Mouse (Mus musculus) limb, embryonic 11.5 days (tissue): ENCODE measurements around the gene Dlg3. TPM values are rescaled to one million over a fixed set of nuclear protein-coding genes. Genes with fewer than 3 reads are reported as not detected.

Experiments
- ATAC-seq: fragments of 200-750 bp; cut with Nextera tagmentation; 2 replicates; pipeline ENCODE4 v1.8.0; 2017; ENCODE audit warnings: low read depth; ENCODE audit not compliant: insufficient number of reproducible peaks, low FRiP score, low TSS enrichment
- DNase-seq: peaks from one replicate; pipeline ENCODE4 v3.0.0-alpha.2; 2015; ENCODE audit warnings: low spot score
- H3K27ac ChIP-seq: fragments of 300-500 bp; sonication (generic); replicated peaks from 2 replicates; pipeline ENCODE4 v1.5.1; 2014; ENCODE audit warnings: low read depth, mild to moderate bottlenecking, low read length
- H3K27me3 ChIP-seq: fragments of 300-500 bp; sonication (generic); 2 replicates; pipeline ENCODE4 v1.6.1; 2014; ENCODE audit warnings: mild to moderate bottlenecking, low read length, mixed read lengths; ENCODE audit not compliant: control insufficient read depth, insufficient read depth
- H3K36me3 ChIP-seq: fragments of 300-500 bp; sonication (generic); 2 replicates; pipeline ENCODE4 v1.6.1; 2014; ENCODE audit warnings: mild to moderate bottlenecking, low read length, moderate library complexity, mixed read lengths; ENCODE audit not compliant: control insufficient read depth, insufficient read depth
- H3K4me1 ChIP-seq: fragments of 300-500 bp; sonication (generic); 2 replicates; pipeline ENCODE4 v1.6.1; 2014; ENCODE audit warnings: low read length, mixed read lengths; ENCODE audit not compliant: control insufficient read depth, insufficient read depth
- H3K4me2 ChIP-seq: fragments of 300-500 bp; sonication (generic); 2 replicates; pipeline ENCODE4 v1.6.1; 2014; ENCODE audit warnings: low read depth, mild to moderate bottlenecking, moderate library complexity; ENCODE audit not compliant: severe bottlenecking
- H3K4me3 ChIP-seq: fragments of 300-500 bp; sonication (generic); 2 replicates; pipeline ENCODE4 v1.5.1; 2014; ENCODE audit warnings: low read depth, low read length
- H3K9ac ChIP-seq: fragments of 300-500 bp; sonication (generic); 2 replicates; pipeline ENCODE4 v1.6.1; 2014; ENCODE audit warnings: mild to moderate bottlenecking, low read length
- H3K9me3 ChIP-seq: fragments of 300-500 bp; sonication (generic); 2 replicates; pipeline ENCODE4 v1.6.1; 2016; ENCODE audit warnings: low read length; ENCODE audit not compliant: control insufficient read depth
- WGBS: fragments of 180-500 bp; shearing (Covaris S2); extraction: QIAGEN DNeasy Blood & Tissue Kit; methylation state at CpG from one replicate; pipeline ENCODE4 v1.1.7; 2014; 5-methylcytosine and 5-hydroxymethylcytosine counted together
- polyA plus RNA-seq: library from polyadenylated mRNA; unstranded; fragments of >200 nt; fragmentation: Nextera tagmentation; extraction: Ambion mirVana; gene quantifications from 2 replicates; pipeline ENCODE4 v1.2.1, GENCODE M21; 2014

The Dlg3 gene
- polyA plus RNA-seq, 1 experiment from 2014 or later: 11.4 TPM

DNA sequence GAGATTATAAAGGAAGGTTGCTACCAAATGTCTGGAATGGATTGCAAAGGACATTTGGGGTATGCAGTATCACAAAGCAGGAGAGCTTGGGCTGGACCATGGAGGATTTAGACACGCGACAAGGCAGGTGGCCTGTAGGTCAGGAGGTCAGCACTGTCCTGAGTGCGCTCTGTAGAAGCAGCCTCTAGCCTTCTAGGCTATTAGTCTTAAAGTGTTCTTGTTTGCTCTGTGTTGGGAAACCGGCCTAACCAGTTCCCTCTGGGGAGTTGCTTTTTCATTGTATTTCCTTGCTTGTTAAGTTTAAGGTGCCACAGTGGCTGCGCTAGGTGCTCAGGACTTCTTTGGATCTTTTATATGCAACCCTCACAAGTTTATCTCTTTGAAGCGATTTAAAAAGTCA is 34.5 kb downstream of the Dlg3 start:
- Histone ChIP-seq H3K27me3 (no peaks in the 10 kb centered on the region), H3K9ac (no peak overlapping the region), H3K36me3 (no peaks in the 10 kb centered on the region; the same call in 1 of the 2 replicates), H3K4me3 (no peak overlapping the region), H3K4me2 (no peak overlapping the region), H3K9me3 (no peaks in the 10 kb centered on the region), H3K27ac (no peak overlapping the region), H3K4me1 (no peaks in the 10 kb centered on the region)
- 72% methylated on average over 6 of the region's 6 CpGs for WGBS
- DNase-seq (no peak), ATAC-seq (no peak)

DNA sequence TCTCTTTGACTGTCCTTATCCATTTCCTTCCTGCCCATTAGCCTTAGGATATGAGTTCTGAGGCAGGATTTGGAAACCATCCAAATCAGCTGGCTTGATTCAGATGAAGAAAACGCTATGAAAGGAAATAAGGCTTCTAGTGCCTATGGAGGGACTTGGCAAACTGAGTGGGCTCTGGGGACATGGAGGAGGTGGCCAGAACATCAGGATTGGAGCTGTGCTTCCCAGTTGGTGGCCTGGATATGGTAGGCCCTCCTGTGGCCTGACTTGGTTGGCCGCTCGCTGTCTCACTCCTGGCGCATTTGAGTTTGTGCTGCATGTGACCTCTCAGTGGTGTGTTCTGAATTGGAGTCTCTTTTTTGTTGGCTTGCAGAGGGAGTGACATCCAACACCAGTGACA is 43.6 kb downstream of the Dlg3 start:
- no peaks in the 10 kb centered on the region; the same call in 1 of the 2 replicates for H3K36me3 ChIP-seq
- no peak overlapping the region for H3K4me3 ChIP-seq
- no peak overlapping the region for H3K9ac ChIP-seq
- no peak overlapping the region for H3K27ac ChIP-seq
- DNase-seq: no peak
- no peaks in the 10 kb centered on the region for H3K27me3 ChIP-seq
- no peak for ATAC-seq
- H3K4me2 ChIP-seq: no peak overlapping the region
- 93% methylated on average over 4 of the region's 4 CpGs for WGBS
- no peaks in the 10 kb centered on the region for H3K9me3 ChIP-seq
- no peaks in the 10 kb centered on the region for H3K4me1 ChIP-seq

DNA sequence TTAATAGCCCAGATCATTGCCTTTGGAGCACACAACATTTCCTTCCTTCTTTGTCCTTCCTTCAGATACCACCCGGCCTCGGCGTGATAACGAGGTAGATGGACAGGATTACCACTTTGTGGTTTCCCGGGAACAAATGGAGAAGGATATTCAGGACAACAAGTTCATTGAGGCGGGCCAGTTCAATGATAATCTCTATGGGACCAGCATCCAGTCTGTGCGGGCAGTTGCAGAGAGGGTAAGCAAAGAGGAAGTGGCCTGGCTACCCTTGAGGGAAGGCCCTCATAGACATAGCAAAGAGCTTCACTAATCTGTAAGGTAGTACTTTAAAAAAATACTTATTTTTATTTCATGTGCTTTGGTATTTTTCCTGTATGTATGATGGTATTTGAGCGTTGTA is 46.6 kb downstream of the Dlg3 start:
- Histone ChIP-seq H3K4me1 (no peaks in the 10 kb centered on the region), H3K27me3 (no peaks in the 10 kb centered on the region), H3K4me2 (no peak overlapping the region), H3K9ac (no peak overlapping the region), H3K36me3 (no peaks in the 10 kb centered on the region; the same call in 1 of the 2 replicates), H3K4me3 (no peak overlapping the region), H3K27ac (no peak overlapping the region), H3K9me3 (no peaks in the 10 kb centered on the region)
- WGBS: 93% methylated on average over 8 of the region's 8 CpGs
- DNase-seq: no peak
- no peak for ATAC-seq

DNA sequence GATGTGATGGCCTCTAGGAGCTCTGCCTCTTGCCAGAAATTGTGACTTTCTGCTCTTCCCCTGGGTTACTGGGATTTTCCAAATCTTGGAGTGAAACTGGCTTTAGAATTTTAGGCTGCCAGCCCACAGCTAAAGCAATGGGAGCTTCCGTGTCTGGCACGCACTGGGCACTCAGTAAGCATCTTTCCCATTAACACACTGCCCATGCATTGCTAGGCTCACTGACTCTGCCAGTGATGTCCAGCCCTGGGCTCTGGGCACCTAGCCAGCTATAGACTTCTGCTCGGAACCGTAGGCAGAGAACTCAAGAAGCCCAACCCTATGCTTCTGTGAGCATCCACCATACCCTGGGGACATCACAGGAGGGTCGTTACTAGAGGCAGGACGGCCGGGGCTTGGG is 48.2 kb downstream of the Dlg3 start:
- H3K27me3 ChIP-seq: 0 out of 2 replicates have a peak, but pooled peaks cover 2% of the 10 kb centered on the region
- no peaks in the 10 kb centered on the region; the same call in 1 of the 2 replicates for H3K36me3 ChIP-seq
- H3K4me2 ChIP-seq: no peak overlapping the region

DNA sequence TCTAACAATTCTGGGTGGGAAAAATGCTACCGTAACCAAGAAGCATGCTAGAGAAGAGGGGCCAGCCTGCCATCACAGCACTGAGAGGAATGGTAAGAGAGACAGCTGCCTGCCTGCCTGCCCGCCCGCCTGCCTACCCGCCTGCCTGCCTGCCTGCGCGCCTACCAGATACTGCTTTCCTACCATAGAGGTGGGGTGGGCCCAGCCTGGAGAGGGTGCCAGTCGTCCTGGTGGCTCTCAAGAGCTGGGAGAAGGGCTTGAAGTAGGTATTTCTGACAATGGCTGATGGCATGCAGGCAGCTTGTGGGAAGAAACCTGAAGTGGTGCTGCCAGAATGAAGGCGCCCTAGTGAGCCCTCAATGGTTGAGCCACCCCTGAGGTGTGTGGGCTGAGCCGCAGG is 51.2 kb downstream of the Dlg3 start:
- no peak for DNase-seq
- WGBS: 89% methylated on average over 9 of the region's 9 CpGs
- Histone ChIP-seq H3K4me2 (no peak overlapping the region), H3K4me3 (no peak overlapping the region), H3K9me3 (no peaks in the 10 kb centered on the region), H3K36me3 (no peaks in the 10 kb centered on the region), H3K4me1 (no peaks in the 10 kb centered on the region), H3K9ac (no peak overlapping the region), H3K27ac (no peak overlapping the region), H3K27me3 (0 out of 2 replicates have a peak, but pooled peaks cover 6% of the 10 kb centered on the region)
- no peak for ATAC-seq

More for the DNA sequence above, 48.2 kb downstream of the Dlg3 start:
- no peak overlapping the region for H3K4me3 ChIP-seq
- no peaks in the 10 kb centered on the region for H3K9me3 ChIP-seq
- DNase-seq (no peak), ATAC-seq (no peak)
- H3K27ac ChIP-seq: no peak overlapping the region
- H3K9ac ChIP-seq: no peak overlapping the region
- no peaks in the 10 kb centered on the region for H3K4me1 ChIP-seq
- 93% methylated on average over 7 of the region's 7 CpGs for WGBS

DNA sequence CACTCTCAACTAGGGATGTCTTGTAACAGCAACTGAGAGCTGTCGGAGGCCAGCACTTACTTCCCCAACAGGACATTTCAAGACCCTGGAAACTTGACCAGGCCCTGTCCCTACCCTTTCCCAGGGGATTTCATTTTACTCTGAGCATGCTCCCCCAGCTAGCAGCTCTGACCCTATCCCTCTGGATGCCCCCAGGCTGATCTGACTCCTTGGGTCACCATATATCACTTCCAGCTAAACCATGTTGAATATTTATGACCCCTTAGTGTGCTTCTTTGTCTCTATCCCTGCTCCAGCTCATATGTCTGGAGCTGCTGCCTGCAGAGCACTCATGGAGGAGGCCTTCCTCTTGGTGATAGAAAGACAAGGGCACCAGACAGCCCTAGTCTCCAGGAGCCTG is 53.6 kb downstream of the Dlg3 start:
- Histone ChIP-seq H3K4me2 (no peak overlapping the region), H3K9ac (no peak overlapping the region), H3K27me3 (peaks cover 6% of the 10 kb centered on the region; the same call in 1 of the 2 replicates), H3K9me3 (no peaks in the 10 kb centered on the region), H3K4me1 (no peaks in the 10 kb centered on the region), H3K4me3 (no peak overlapping the region), H3K36me3 (no peaks in the 10 kb centered on the region), H3K27ac (no peak overlapping the region)
- DNase-seq (no peak), ATAC-seq (no peak)
- 81% methylated on average over 1 of the region's 1 CpGs for WGBS

DNA sequence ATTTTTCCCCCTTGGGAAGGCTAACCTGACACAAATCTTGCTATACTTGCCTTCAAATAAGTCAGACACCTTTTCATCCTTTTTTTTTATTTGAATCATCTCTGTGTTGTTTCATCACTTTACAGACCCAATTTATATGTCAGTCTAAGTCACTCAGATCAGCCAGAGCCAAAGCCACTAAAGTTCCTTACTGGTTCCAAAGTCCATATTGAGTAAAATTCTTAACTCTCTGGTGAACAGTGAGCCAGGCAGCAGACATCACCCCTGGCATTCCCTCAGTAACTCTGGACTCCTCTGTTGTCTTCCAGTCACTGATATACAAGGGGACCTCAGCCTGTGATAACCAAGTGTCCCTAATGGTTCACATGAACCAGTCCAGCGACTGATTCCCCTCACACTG is 58.0 kb downstream of the Dlg3 start:
- Histone ChIP-seq H3K9me3 (no peaks in the 10 kb centered on the region), H3K27ac (no peak overlapping the region), H3K4me3 (no peak overlapping the region), H3K36me3 (no peaks in the 10 kb centered on the region), H3K4me2 (no peak overlapping the region), H3K27me3 (peaks cover 4% of the 10 kb centered on the region; the same call in 1 of the 2 replicates), H3K4me1 (no peaks in the 10 kb centered on the region), H3K9ac (no peak overlapping the region)
- DNase-seq (no peak), ATAC-seq (no peak)
- 71% methylated on average over 1 of the region's 1 CpGs for WGBS

DNA sequence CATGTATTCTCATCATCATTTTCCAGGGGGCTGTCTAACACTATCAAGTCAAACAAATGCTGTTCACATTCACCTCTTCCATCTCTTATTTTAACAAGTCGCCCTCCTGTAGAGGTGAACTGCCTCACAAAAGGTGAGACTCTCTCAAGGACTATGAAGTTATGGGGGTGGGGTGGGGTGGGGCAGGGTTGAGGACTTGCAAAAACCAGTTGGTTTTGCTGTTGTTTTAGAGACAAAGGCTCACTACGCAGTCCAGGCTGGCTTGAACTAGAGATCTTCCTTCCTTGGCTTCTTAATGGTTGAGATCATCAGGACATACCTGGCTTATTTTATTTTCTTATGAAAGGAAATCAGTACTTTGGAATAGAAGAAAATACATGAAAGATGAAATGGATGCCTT is 65.3 kb downstream of the Dlg3 start:
- no peaks in the 10 kb centered on the region for H3K27me3 ChIP-seq
- no peaks in the 10 kb centered on the region for H3K9me3 ChIP-seq
- 81% methylated on average over 2 of the region's 2 CpGs for WGBS
- ATAC-seq (no peak), DNase-seq (no peak)
- H3K4me2 ChIP-seq: no peak overlapping the region
- H3K4me1 ChIP-seq: no peaks in the 10 kb centered on the region
- no peak overlapping the region for H3K27ac ChIP-seq
- H3K36me3 ChIP-seq: no peaks in the 10 kb centered on the region
- no peak overlapping the region for H3K4me3 ChIP-seq
- H3K9ac ChIP-seq: no peak overlapping the region

DNA sequence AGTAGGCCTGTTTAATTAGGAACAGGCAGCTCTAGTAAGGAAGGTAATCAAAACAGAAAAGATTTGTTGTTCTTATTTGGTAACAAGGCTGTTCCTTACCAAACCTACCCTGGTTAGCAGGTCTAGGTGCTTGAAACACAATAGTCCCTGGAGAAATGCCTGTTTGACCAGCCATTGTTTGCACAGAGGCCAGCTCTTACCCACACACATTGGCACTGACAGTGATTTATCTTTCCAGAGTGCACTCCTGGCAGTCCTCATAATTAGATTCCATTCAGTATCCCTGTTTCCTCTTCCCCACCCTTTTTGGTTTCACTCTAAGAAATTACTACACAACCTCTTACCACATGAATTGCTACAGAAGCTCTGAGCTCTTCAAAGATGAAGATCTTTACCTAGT is 71.7 kb downstream of the Dlg3 start:
- no peaks in the 10 kb centered on the region for H3K9me3 ChIP-seq
- H3K27me3 ChIP-seq: no peaks in the 10 kb centered on the region
- no peak for ATAC-seq
- no peak overlapping the region for H3K4me2 ChIP-seq
- DNase-seq: no peak
- H3K4me1 ChIP-seq: no peaks in the 10 kb centered on the region
- no peak overlapping the region for H3K9ac ChIP-seq
- H3K27ac ChIP-seq: no peak overlapping the region
- no peaks in the 10 kb centered on the region for H3K36me3 ChIP-seq
- H3K4me3 ChIP-seq: no peak overlapping the region
